Mouse (Mus musculus) retina, postnatal 1 day (tissue): ENCODE data around the gene Mgat2.

ENCODE experiments used
- DNase-seq: peaks from one replicate; pipeline ENCODE4 v3.0.0-alpha.2; 2012

Mgat2 gene

GRCm38 (mm10) chr12:69214393-69214792 is 30.4 kb downstream of the Mgat2 start:
- DNase-seq = no peak

- DNase-seq = no peak
Measured at GRCm38 (mm10) chr12:69215000-69215785, 31.2 kb downstream of the Mgat2 start.

GRCm38 (mm10) chr12:69216587-69216986 is 32.6 kb downstream of the Mgat2 start:
- DNase-seq = no peak

- no peak for DNase-seq
Measured at GRCm38 (mm10) chr12:69220613-69221277, 36.8 kb downstream of the Mgat2 start.

GRCm38 (mm10) chr12:69227776-69228466 is 44.0 kb downstream of the Mgat2 start, which contains the start of gene Pole2:
Gene Pole2 (minus strand): TSS chr12:69228195.
- DNase-seq = peak; percentile 89

- DNase-seq = peak; percentile 31
Measured at GRCm38 (mm10) chr12:69229251-69229650, 45.3 kb downstream of the Mgat2 start.

GRCm38 (mm10) chr12:69235782-69236181 is 51.8 kb downstream of the Mgat2 start:
- no peak for DNase-seq
